Mouse (Mus musculus) stomach, postnatal 0 days (tissue): ENCODE measurements at regions not wholly inside any gene's neighbourhood (a gene's known extent, or its start where the extent isn't known, plus 50 kb on each side); places are given as distances from the start of the nearest gene placed in this dataset.

Experiments used
- ATAC-seq: fragments of 200-750 bp; cut with Nextera tagmentation; 2 replicates; pipeline ENCODE4 v1.8.0; 2017; ENCODE audit not compliant: low FRiP score, low TSS enrichment
- DNase-seq: peaks from one replicate; pipeline ENCODE4 v3.0.0-alpha.2; 2016; ENCODE audit warnings: low spot score
- H3K27ac ChIP-seq: fragments of 300-500 bp; sonication (generic); replicated peaks from 2 replicates; pipeline ENCODE4 v1.5.1; 2014; ENCODE audit warnings: mild to moderate bottlenecking, control low read depth
- H3K27me3 ChIP-seq: fragments of 300-500 bp; sonication (generic); 2 replicates; pipeline ENCODE4 v1.6.1; 2014; ENCODE audit warnings: low read length; ENCODE audit not compliant: control insufficient read depth, insufficient read depth
- H3K36me3 ChIP-seq: fragments of 300-500 bp; sonication (generic); 2 replicates; pipeline ENCODE4 v1.6.1; 2014; ENCODE audit warnings: low read length, mixed read lengths; ENCODE audit not compliant: control insufficient read depth, insufficient read depth
- H3K4me1 ChIP-seq: fragments of 300-500 bp; sonication (generic); replicated peaks from 2 replicates; pipeline ENCODE4 v1.6.1; 2014; ENCODE audit warnings: antibody characterized with exemption; ENCODE audit not compliant: control insufficient read depth, insufficient read depth
- H3K4me2 ChIP-seq: fragments of 300-500 bp; sonication (generic); replicated peaks from 2 replicates; pipeline ENCODE4 v1.6.1; 2014; ENCODE audit warnings: low read depth, mild to moderate bottlenecking, control low read depth, moderate library complexity
- H3K4me3 ChIP-seq: fragments of 300-500 bp; sonication (generic); 2 replicates; pipeline ENCODE4 v1.5.1; 2014; ENCODE audit warnings: low read depth, low read length, control low read depth
- H3K9ac ChIP-seq: fragments of 300-500 bp; sonication (generic); 2 replicates; pipeline ENCODE4 v1.6.1; 2014; ENCODE audit warnings: mild to moderate bottlenecking, low read length, control low read depth, mixed read lengths
- H3K9me3 ChIP-seq: fragments of 300-500 bp; sonication (generic); 2 replicates; pipeline ENCODE4 v1.6.1; 2016; ENCODE audit warnings: low read length; ENCODE audit not compliant: control insufficient read depth
- CTCF ChIP-seq: IDR thresholded peaks from 2 replicates; pipeline ENCODE4 v1.5.1; 2016; ENCODE audit warnings: antibody characterized with exemption, low read depth, mild to moderate bottlenecking, moderate library complexity
- EP300 ChIP-seq: optimal IDR thresholded peaks from 2 replicates; pipeline ENCODE3; 2016; ENCODE audit warnings: antibody characterized with exemption
- WGBS: fragments of 180-500 bp; shearing (Covaris S2); extraction: QIAGEN DNeasy Blood & Tissue Kit; methylation state at CpG from one replicate; pipeline ENCODE4 v1.1.7; 2014; 5-methylcytosine and 5-hydroxymethylcytosine counted together

GRCm38 (mm10) chr13:101874761-101875160 is 106.7 kb upstream of the Pik3r1 start:
- no peak overlapping the region for H3K4me2 ChIP-seq
- 86% methylated on average over 4 of the region's 4 CpGs for WGBS
- no peaks in the 10 kb centered on the region for H3K9me3 ChIP-seq
- H3K27ac ChIP-seq = no peak overlapping the region
- no peak overlapping the region for H3K4me3 ChIP-seq
- TF ChIP-seq CTCF = no peak
- DNase-seq (no peak), ATAC-seq (no peak)
- H3K27me3 ChIP-seq = no peaks in the 10 kb centered on the region
- H3K36me3 ChIP-seq = no peaks in the 10 kb centered on the region
- no peak overlapping the region for H3K9ac ChIP-seq
- no peaks in the 10 kb centered on the region for H3K4me1 ChIP-seq

- Histone ChIP-seq H3K27ac (no peak overlapping the region), H3K27me3 (no peaks in the 10 kb centered on the region), H3K4me2 (no peak overlapping the region), H3K36me3 (no peaks in the 10 kb centered on the region), H3K4me3 (no peak overlapping the region), H3K4me1 (no peaks in the 10 kb centered on the region), H3K9ac (no peak overlapping the region), H3K9me3 (no peaks in the 10 kb centered on the region)
- ATAC-seq = no peak
- WGBS = 89% methylated on average over 2 of the region's 2 CpGs
- no peak for DNase-seq
- TF ChIP-seq EP300 (no peak), CTCF (no peak)
Observed at GRCm38 (mm10) chr13:101876069-101876468, 108.1 kb upstream of the Pik3r1 start.

- ATAC-seq = no peak
- no peak overlapping the region for H3K9ac ChIP-seq
Observed at GRCm38 (mm10) chr13:101876601-101877000, 108.6 kb upstream of the Pik3r1 start.

GRCm38 (mm10) chr13:101878168-101878567 is 110.2 kb upstream of the Pik3r1 start:
- H3K4me2 ChIP-seq = no peak overlapping the region
- no peak overlapping the region for H3K9ac ChIP-seq
- DNase-seq = no peak
- no peaks in the 10 kb centered on the region for H3K36me3 ChIP-seq
- H3K4me1 ChIP-seq = no peaks in the 10 kb centered on the region
- no peaks in the 10 kb centered on the region for H3K9me3 ChIP-seq
- TF ChIP-seq CTCF = no peak
- TF ChIP-seq EP300 = no peak
- H3K27ac ChIP-seq = no peak overlapping the region
- H3K27me3 ChIP-seq = no peaks in the 10 kb centered on the region
- no peak overlapping the region for H3K4me3 ChIP-seq
- no peak for ATAC-seq

More at GRCm38 (mm10) chr13:101876601-101877000, 108.6 kb upstream of the Pik3r1 start:
- Histone ChIP-seq H3K36me3 (no peaks in the 10 kb centered on the region), H3K4me1 (no peaks in the 10 kb centered on the region), H3K27ac (no peak overlapping the region), H3K4me3 (no peak overlapping the region), H3K27me3 (no peaks in the 10 kb centered on the region), H3K4me2 (no peak overlapping the region), H3K9me3 (no peaks in the 10 kb centered on the region)
- DNase-seq = no peak
- WGBS = 73% methylated on average over 3 of the region's 3 CpGs
- TF ChIP-seq EP300 (no peak), CTCF (no peak)

GRCm38 (mm10) chr13:101879561-101880081 is 111.6 kb upstream of the Pik3r1 start:
- ATAC-seq (no peak), DNase-seq (no peak)
- H3K4me3 ChIP-seq = no peak overlapping the region
- H3K4me1 ChIP-seq = no peaks in the 10 kb centered on the region
- H3K27ac ChIP-seq = no peak overlapping the region
- no peaks in the 10 kb centered on the region for H3K27me3 ChIP-seq
- H3K9ac ChIP-seq = no peak overlapping the region
- WGBS = 58% methylated on average over 8 of the region's 8 CpGs
- TF ChIP-seq CTCF (no peak), EP300 (no peak)
- no peaks in the 10 kb centered on the region for H3K9me3 ChIP-seq
- H3K4me2 ChIP-seq = no peak overlapping the region
- no peaks in the 10 kb centered on the region for H3K36me3 ChIP-seq

GRCm38 (mm10) chr13:101883177-101883576 is 115.2 kb upstream of the Pik3r1 start:
- Histone ChIP-seq H3K36me3 (no peaks in the 10 kb centered on the region), H3K4me2 (no peak overlapping the region), H3K9ac (no peak overlapping the region), H3K27me3 (no peaks in the 10 kb centered on the region), H3K27ac (no peak overlapping the region), H3K4me1 (no peaks in the 10 kb centered on the region), H3K4me3 (no peak overlapping the region), H3K9me3 (no peaks in the 10 kb centered on the region)
- no peak for ATAC-seq
- no peak for DNase-seq
- no peak for TF ChIP-seq EP300
